Mouse (Mus musculus) embryonic fibroblast, embryonic 13.5 days (primary cell): ENCODE data around the gene Nfkb1.

Experiments
- CTCF ChIP-seq: IDR thresholded peaks from 2 replicates; pipeline ENCODE4 v1.5.1; 2011; ENCODE audit warnings: mild to moderate bottlenecking, control low read depth, low read length, moderate library complexity, borderline replicate concordance; ENCODE audit not compliant: insufficient read depth
- POLR2A ChIP-seq: IDR thresholded peaks from 2 replicates; pipeline ENCODE4 v1.6.1; 2011; ENCODE audit warnings: low read depth, mild to moderate bottlenecking, control low read depth, low read length, moderate library complexity

- TF ChIP-seq CTCF (no peak), POLR2A (no peak)
These were observed 34.7 kb upstream of the Nfkb1 start for GRCm38 (mm10) chr3:135726023-135726422.
